Mouse (Mus musculus): ENCODE results near the gene Dennd1a. TPM values are rescaled to one million over a fixed set of nuclear protein-coding genes. Genes with fewer than 3 reads are reported as not detected.

Gene Dennd1a
- total and polyA plus RNA-seq, 2 experiments from 2014 or later: 16.7 to 52.1 TPM

DNA sequence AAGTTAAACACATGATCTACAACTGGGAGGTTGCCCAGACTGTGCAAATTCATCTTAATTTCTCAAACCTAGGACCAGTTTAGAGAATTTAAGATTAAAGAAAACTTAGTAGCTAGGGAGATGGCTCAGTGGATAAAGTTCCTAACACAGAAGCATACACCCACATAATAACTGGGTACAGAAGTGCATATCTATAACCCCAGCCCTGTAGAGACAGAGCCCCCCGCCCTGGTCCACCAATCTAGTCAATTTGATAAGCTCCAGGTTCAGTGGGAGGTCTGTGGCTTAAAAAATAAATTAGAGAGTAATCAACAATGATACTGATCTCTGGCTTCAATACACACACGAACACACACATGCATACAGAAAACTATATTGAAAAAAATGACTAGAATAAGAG is 51.6 kb downstream of the Dennd1a start:
- H3K4me1 ChIP-seq (ENCODE audit: insufficient read depth): no peaks in the 10 kb centered on the region
- no peaks in the 10 kb centered on the region for H3K9me3 ChIP-seq (ENCODE audit: low read length)
- 92% methylated on average over 2 of the region's 2 CpGs for WGBS
- no peak overlapping the region for H3K27ac ChIP-seq (ENCODE audit: low read depth, low read length)
- no peak overlapping the region for H3K4me2 ChIP-seq (ENCODE audit: low read depth)
- H3K9ac ChIP-seq: no peak overlapping the region
- no peak for TF ChIP-seq CTCF (IDR thresholded peaks at IDR 0.05; ENCODE audit: low read depth)
- no peak overlapping the region for H3K4me3 ChIP-seq (ENCODE audit: low read depth, low read length)
- DNase-seq: no peak
- no peaks in the 10 kb centered on the region for H3K27me3 ChIP-seq (ENCODE audit: insufficient read depth, low read length)
- no peaks in the 10 kb centered on the region for H3K36me3 ChIP-seq (ENCODE audit: insufficient read depth)
- no peak for ATAC-seq

DNA sequence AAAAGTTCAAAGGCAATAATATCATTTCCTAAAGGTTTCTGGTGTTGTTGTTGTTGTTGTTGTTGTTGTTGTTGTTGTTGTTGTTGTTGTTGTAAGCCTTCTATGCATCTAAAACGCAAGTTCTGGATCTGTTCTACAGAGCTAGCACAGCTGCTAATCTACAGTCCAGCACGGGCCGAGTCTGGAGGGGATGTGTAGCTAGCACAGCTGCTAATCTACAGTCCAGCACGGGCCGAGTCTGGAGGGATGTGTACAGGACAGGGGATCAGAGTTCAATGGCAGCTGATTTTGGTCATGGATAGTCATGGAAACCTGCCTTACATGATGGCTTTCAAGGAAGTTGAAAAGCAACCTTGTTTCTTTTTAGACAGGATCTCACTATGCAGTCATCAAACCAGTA is 57.3 kb downstream of the Dennd1a start:
- 93% methylated on average over 5 of the region's 5 CpGs for WGBS
- H3K27me3 ChIP-seq (ENCODE audit: insufficient read depth, low read length): no peaks in the 10 kb centered on the region

DNA sequence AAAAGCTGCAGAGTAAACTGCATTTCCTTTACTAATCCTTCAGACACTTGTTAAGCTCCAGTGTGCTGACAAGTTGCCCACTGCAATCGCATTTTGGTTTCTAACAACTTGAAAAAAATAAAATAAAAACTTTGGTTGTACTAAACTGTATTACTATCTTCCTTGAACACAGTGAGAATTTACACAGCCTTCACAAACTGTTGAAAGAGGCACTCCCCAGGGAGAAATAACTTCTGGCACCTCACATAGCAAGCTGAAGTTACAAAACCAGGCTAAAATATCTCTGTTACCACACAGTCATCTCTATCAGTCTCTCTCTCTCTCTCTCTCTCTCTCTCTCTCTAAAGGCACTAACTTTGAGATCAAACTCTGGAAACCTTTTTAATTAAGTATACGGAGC is 63.4 kb downstream of the Dennd1a start:
- TF ChIP-seq CTCF (IDR thresholded peaks at IDR 0.05; ENCODE audit: low read depth): no peak
- Histone ChIP-seq H3K36me3 (ENCODE audit: insufficient read depth) (no peaks in the 10 kb centered on the region), H3K9me3 (ENCODE audit: low read length) (no peaks in the 10 kb centered on the region), H3K4me3 (ENCODE audit: low read depth, low read length) (no peak overlapping the region), H3K4me2 (ENCODE audit: low read depth) (no peak overlapping the region), H3K9ac (no peak overlapping the region), H3K4me1 (ENCODE audit: insufficient read depth) (0 out of 2 replicates have a peak, but pooled peaks cover 9% of the 10 kb centered on the region), H3K27ac (ENCODE audit: low read depth, low read length) (no peak overlapping the region), H3K27me3 (ENCODE audit: insufficient read depth, low read length) (no peaks in the 10 kb centered on the region)
- WGBS: 20% methylated on average over 2 of the region's 2 CpGs
- DNase-seq (no peak), ATAC-seq (no peak)

More for the DNA sequence above, 57.3 kb downstream of the Dennd1a start:
- no peak for ATAC-seq
- H3K9me3 ChIP-seq (ENCODE audit: low read length): no peaks in the 10 kb centered on the region
- no peak overlapping the region for H3K9ac ChIP-seq
- no peak for TF ChIP-seq CTCF (IDR thresholded peaks at IDR 0.05; ENCODE audit: low read depth)
- no peaks in the 10 kb centered on the region for H3K36me3 ChIP-seq (ENCODE audit: insufficient read depth)
- H3K4me3 ChIP-seq (ENCODE audit: low read depth, low read length): no peak overlapping the region
- no peak overlapping the region for H3K27ac ChIP-seq (ENCODE audit: low read depth, low read length)
- no peak for DNase-seq
- no peak overlapping the region for H3K4me2 ChIP-seq (ENCODE audit: low read depth)
- H3K4me1 ChIP-seq (ENCODE audit: insufficient read depth): no peaks in the 10 kb centered on the region

DNA sequence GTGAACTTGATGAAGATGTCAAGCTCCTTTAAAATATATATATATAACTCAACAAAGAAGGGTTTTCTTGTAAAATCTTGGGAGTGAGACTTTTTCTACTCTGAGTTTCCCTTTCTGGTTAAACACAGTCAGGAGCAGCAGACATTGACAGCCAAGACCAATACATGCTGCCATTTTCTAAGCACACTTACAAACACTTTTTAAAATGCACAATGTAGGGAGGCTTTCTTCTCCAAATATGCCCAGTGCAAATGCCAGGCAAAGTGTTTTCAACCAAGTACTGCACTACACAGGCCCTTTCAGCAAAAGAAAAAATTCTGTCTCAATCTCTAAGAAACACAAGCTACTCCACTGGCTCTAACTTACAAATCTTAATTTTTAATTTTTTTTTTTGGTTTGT is 65.7 kb downstream of the Dennd1a start:
- Histone ChIP-seq H3K9me3 (ENCODE audit: low read length) (no peaks in the 10 kb centered on the region), H3K4me3 (ENCODE audit: low read depth, low read length) (no peak overlapping the region), H3K9ac (no peak overlapping the region), H3K4me1 (ENCODE audit: insufficient read depth) (0 out of 2 replicates have a peak, but pooled peaks cover 9% of the 10 kb centered on the region), H3K4me2 (ENCODE audit: low read depth) (no peak overlapping the region), H3K27ac (ENCODE audit: low read depth, low read length) (peak overlapping the region; percentile 1; the same call in 1 of the 2 replicates), H3K27me3 (ENCODE audit: insufficient read depth, low read length) (no peaks in the 10 kb centered on the region), H3K36me3 (ENCODE audit: insufficient read depth) (no peaks in the 10 kb centered on the region)
- TF ChIP-seq CTCF (IDR thresholded peaks at IDR 0.05; ENCODE audit: low read depth): no peak
- DNase-seq (peak; percentile 22), ATAC-seq (peak; percentile 18; the same call in 1 of the 2 replicates)

GRCm38 (mm10) chr2:38220687-38221435 is 66.3 kb downstream of the Dennd1a start:
- ATAC-seq (no peak; the same call in 1 of the 2 replicates), DNase-seq (no peak)
- H3K4me1 ChIP-seq (ENCODE audit: insufficient read depth): 0 out of 2 replicates have a peak, but pooled peaks cover 9% of the 10 kb centered on the region
- H3K4me2 ChIP-seq (ENCODE audit: low read depth): no peak overlapping the region
- TF ChIP-seq CTCF (IDR thresholded peaks at IDR 0.05; ENCODE audit: low read depth): no peak
- H3K27ac ChIP-seq (ENCODE audit: low read depth, low read length): peak overlapping the region; percentile 1; the same call in 1 of the 2 replicates
- H3K9ac ChIP-seq: no peak overlapping the region
- WGBS: 14% methylated on average over 4 of the region's 4 CpGs
- H3K4me3 ChIP-seq (ENCODE audit: low read depth, low read length): no peak overlapping the region
- no peaks in the 10 kb centered on the region for H3K36me3 ChIP-seq (ENCODE audit: insufficient read depth)
- H3K27me3 ChIP-seq (ENCODE audit: insufficient read depth, low read length): no peaks in the 10 kb centered on the region
- no peaks in the 10 kb centered on the region for H3K9me3 ChIP-seq (ENCODE audit: low read length)

- ATAC-seq: no peak
- DNase-seq: no peak
- Histone ChIP-seq H3K27ac (ENCODE audit: low read depth, low read length) (no peak overlapping the region), H3K9me3 (ENCODE audit: low read length) (no peaks in the 10 kb centered on the region), H3K27me3 (ENCODE audit: insufficient read depth, low read length) (no peaks in the 10 kb centered on the region), H3K4me1 (ENCODE audit: insufficient read depth) (0 out of 2 replicates have a peak, but pooled peaks cover 9% of the 10 kb centered on the region), H3K4me3 (ENCODE audit: low read depth, low read length) (no peak overlapping the region), H3K36me3 (ENCODE audit: insufficient read depth) (no peaks in the 10 kb centered on the region), H3K4me2 (ENCODE audit: low read depth) (no peak overlapping the region), H3K9ac (no peak overlapping the region)
- WGBS: 91% methylated on average over 2 of the region's 2 CpGs
- no peak for TF ChIP-seq CTCF (IDR thresholded peaks at IDR 0.05; ENCODE audit: low read depth)
Measured at GRCm38 (mm10) chr2:38219666-38220065, 67.5 kb downstream of the Dennd1a start.

DNA sequence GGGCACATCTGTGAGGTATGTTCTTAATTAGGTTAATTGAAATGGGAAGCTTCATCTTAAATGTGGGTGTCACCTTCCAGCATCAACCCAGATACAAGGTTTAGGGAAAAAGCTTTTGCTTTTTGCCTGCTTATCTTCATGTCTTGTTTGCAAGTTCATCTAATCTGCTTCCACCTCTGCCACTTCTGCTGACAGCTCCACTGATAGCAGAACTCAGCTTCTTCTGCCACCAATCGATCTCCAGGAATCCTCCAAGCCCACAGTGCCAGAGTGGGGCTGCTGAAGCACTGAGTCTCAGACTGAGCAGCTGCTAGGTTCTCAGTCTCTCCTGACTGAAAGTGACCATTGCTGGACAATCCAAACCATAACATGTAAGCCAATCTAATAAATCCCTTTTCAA is 74.1 kb downstream of the Dennd1a start:
- Histone ChIP-seq H3K4me2 (ENCODE audit: low read depth) (no peak overlapping the region), H3K27me3 (ENCODE audit: insufficient read depth, low read length) (no peaks in the 10 kb centered on the region), H3K9me3 (ENCODE audit: low read length) (no peaks in the 10 kb centered on the region), H3K4me1 (ENCODE audit: insufficient read depth) (no peaks in the 10 kb centered on the region), H3K27ac (ENCODE audit: low read depth, low read length) (no peak overlapping the region), H3K9ac (no peak overlapping the region), H3K36me3 (ENCODE audit: insufficient read depth) (no peaks in the 10 kb centered on the region), H3K4me3 (ENCODE audit: low read depth, low read length) (no peak overlapping the region)
- WGBS: 88% methylated on average over 1 of the region's 1 CpGs
- DNase-seq (no peak), ATAC-seq (no peak)
- no peak for TF ChIP-seq CTCF (IDR thresholded peaks at IDR 0.05; ENCODE audit: low read depth)

All from forebrain, postnatal 0 days (tissue).